In genomic region chr12:76545786-76546370, GRCm38 (mm10) we compare ENCODE assay signal across 10 mouse cellular contexts. TPM values are rescaled to one million over a fixed set of nuclear protein-coding genes. Genes with fewer than 3 reads are reported as not detected.
DNase-seq lines count a peak whose midpoint lies in the region; ATAC-seq and TF ChIP-seq lines count a peak whose summit lies in the region.
"Had no signal": no experiment of that assay in that cellular context is flagged by ENCODE, and none has a peak within 500 bp of the region (broad histone marks: within the 10 kb centered on the region; RNA-seq: fewer than 3 reads in every experiment).

No protein-coding gene starts in this region.

- ATAC-seq in hindbrain, embryonic 14.5 days (ENCODE audit: low FRiP score): no peak
- no peak for ATAC-seq in hindbrain, embryonic 13.5 days (ENCODE audit: low FRiP score)
- ATAC-seq in intestine, embryonic 16.5 days: no peak
- ATAC-seq in stomach, postnatal 0 days (ENCODE audit: low FRiP score, low TSS enrichment): no peak

- intact Hi-C loops in gastrocnemius, postnatal 14 days (cut with DNase I; ENCODE audit: low total_unique reads): no loop called here

- peaks cover 25% of the 10 kb centered on the region for H3K27me3 ChIP-seq in hindbrain, embryonic 14.5 days (ENCODE audit: control insufficient read depth, insufficient read depth, low read length)
- peaks cover 41% of the 10 kb centered on the region for H3K27me3 ChIP-seq in hindbrain, embryonic 13.5 days
- H3K27me3 ChIP-seq in intestine, embryonic 16.5 days (replicated peaks; ENCODE audit: control insufficient read depth, insufficient read depth, low read length): no peaks in the 10 kb centered on the region
- no peaks in the 10 kb centered on the region for H3K27me3 ChIP-seq in stomach, postnatal 0 days (ENCODE audit: control insufficient read depth, insufficient read depth, low read length)

- WGBS in hindbrain, embryonic 14.5 days: 58% methylated on average over 15 of the region's 15 CpGs
- whole genome bisulfite sequencing in hindbrain, embryonic 13.5 days: 56% methylated on average over 15 of the region's 15 CpGs
- WGBS in intestine, embryonic 16.5 days: 47% methylated on average over 15 of the region's 15 CpGs
- 52% methylated on average over 15 of the region's 15 CpGs for WGBS in stomach, postnatal 0 days

- H3K4me3 ChIP-seq in hindbrain, embryonic 14.5 days (replicated peaks; ENCODE audit: low read length): no peak overlapping the region
- no peak overlapping the region for H3K4me3 ChIP-seq in hindbrain, embryonic 13.5 days
- peak overlapping the region; percentile 28; the same call in 1 of the 2 replicates for H3K4me3 ChIP-seq in intestine, embryonic 16.5 days (ENCODE audit: low read length)
- no peak overlapping the region for H3K4me3 ChIP-seq in stomach, postnatal 0 days (ENCODE audit: low read depth, low read length)

- H3K27ac ChIP-seq in hindbrain, embryonic 14.5 days: no peak overlapping the region
- no peak overlapping the region for H3K27ac ChIP-seq in hindbrain, embryonic 13.5 days
- peak overlapping the region; percentile 75 for H3K27ac ChIP-seq in intestine, embryonic 16.5 days (ENCODE audit: low read length)
- H3K27ac ChIP-seq in stomach, postnatal 0 days (replicated peaks): peak overlapping the region; percentile 87

- DNase-seq in hindbrain, embryonic 14.5 days (ENCODE audit: low spot score): no peak
- peak; percentile 32 to 61 for DNase-seq in right cerebral cortex, adult 2 months (ENCODE audit: low spot score in 2 of 2)
- no peak for DNase-seq in right cerebral cortex, postnatal 14 days
- no peak for DNase-seq in stomach, postnatal 0 days (ENCODE audit: low spot score)
- DNase-seq in gastrocnemius, postnatal 14 days: no peak
- DNase-seq in thymus, postnatal 10 days (ENCODE audit: low spot score in 2 of 2): no peak
- DNase-seq: kidney, postnatal 4 days; thymus, postnatal 36 days had no signal

- H3K4me1 ChIP-seq in hindbrain, embryonic 14.5 days (replicated peaks; ENCODE audit: control insufficient read depth, insufficient read depth, low read length): peaks cover 16% of the 10 kb centered on the region; the same call in 1 of the 2 replicates
- peaks cover 21% of the 10 kb centered on the region for H3K4me1 ChIP-seq in hindbrain, embryonic 13.5 days (replicated peaks)
- H3K4me1 ChIP-seq in intestine, embryonic 16.5 days (ENCODE audit: control insufficient read depth, insufficient read depth, low read length): peaks cover 58% of the 10 kb centered on the region
- H3K4me1 ChIP-seq in stomach, postnatal 0 days (replicated peaks; ENCODE audit: control insufficient read depth, insufficient read depth): peaks cover 24% of the 10 kb centered on the region

- TF ChIP-seq EP300 in stomach, postnatal 0 days (optimal IDR thresholded peaks at IDR 0.05): no peak

- no peak overlapping the region for H3K9ac ChIP-seq in hindbrain, embryonic 14.5 days
- H3K9ac ChIP-seq in hindbrain, embryonic 13.5 days: no peak overlapping the region
- H3K9ac ChIP-seq in intestine, embryonic 16.5 days (ENCODE audit: low read depth, low read length): peak overlapping the region; percentile 66
- H3K9ac ChIP-seq in stomach, postnatal 0 days (ENCODE audit: low read length): peak overlapping the region; percentile 55; the same call in 1 of the 2 replicates

- peak overlapping the region; percentile 43 for H3K4me2 ChIP-seq in hindbrain, embryonic 14.5 days (replicated peaks)
- H3K4me2 ChIP-seq in hindbrain, embryonic 13.5 days: no peak overlapping the region; the same call in 1 of the 2 replicates
- H3K4me2 ChIP-seq in intestine, embryonic 16.5 days (ENCODE audit: low read depth, low read length): peak overlapping the region; percentile 53
- peak overlapping the region; percentile 49 for H3K4me2 ChIP-seq in stomach, postnatal 0 days (replicated peaks; ENCODE audit: low read depth)

- no peaks in the 10 kb centered on the region for H3K36me3 ChIP-seq in hindbrain, embryonic 14.5 days (replicated peaks; ENCODE audit: control insufficient read depth, insufficient read depth)
- no peaks in the 10 kb centered on the region for H3K36me3 ChIP-seq in hindbrain, embryonic 13.5 days
- H3K36me3 ChIP-seq in intestine, embryonic 16.5 days (ENCODE audit: control insufficient read depth, insufficient read depth, low read length): no peaks in the 10 kb centered on the region
- H3K36me3 ChIP-seq in stomach, postnatal 0 days (ENCODE audit: control insufficient read depth, insufficient read depth, low read length): no peaks in the 10 kb centered on the region

- no peak for TF ChIP-seq CTCF in stomach, postnatal 0 days (IDR thresholded peaks at IDR 0.05; ENCODE audit: low read depth)

- no peaks in the 10 kb centered on the region for H3K9me3 ChIP-seq in hindbrain, embryonic 14.5 days (ENCODE audit: control insufficient read depth, low read length)
- no peaks in the 10 kb centered on the region for H3K9me3 ChIP-seq in hindbrain, embryonic 13.5 days
- no peaks in the 10 kb centered on the region for H3K9me3 ChIP-seq in intestine, embryonic 16.5 days (ENCODE audit: control insufficient read depth, low read length)
- no peaks in the 10 kb centered on the region for H3K9me3 ChIP-seq in stomach, postnatal 0 days (ENCODE audit: control insufficient read depth, low read length)

RNA-seq across cellular contexts. Expression of gene Plekhg3, which starts 15.2 kb away (rescaled TPM):
- polyA plus RNA-seq in hindbrain, embryonic 14.5 days (2014; fragmentation: Nextera tagmentation; extraction: Ambion mirVana): 1.3 and 1.6 TPM in 2 replicates
- 1.6 and 2.1 TPM in 2 replicates for polyA plus RNA-seq in hindbrain, embryonic 13.5 days (2015; fragmentation: Nextera tagmentation; extraction: Ambion mirVana)
- polyA plus RNA-seq in intestine, embryonic 16.5 days (2015; fragmentation: Nextera tagmentation; extraction: Ambion mirVana): 8.8 and 9.3 TPM in 2 replicates
- 5.7 and 6.4 TPM in 2 replicates for polyA plus RNA-seq in stomach, postnatal 0 days (2015; fragmentation: Nextera tagmentation; extraction: Ambion mirVana)
- total RNA-seq in gastrocnemius, postnatal 14 days (2021): 10 to 100 TPM; 10.3 to 11.7 TPM

Comparison
In these comparisons a context has a peak if more than half of its experiments do, and no peak if none do; other contexts are left out.
1. DNase-seq: peak in right cerebral cortex, adult 2 months (2 of 2); none in hindbrain, embryonic 14.5 days (single experiment), right cerebral cortex, postnatal 14 days (single experiment), stomach, postnatal 0 days (single experiment), gastrocnemius, postnatal 14 days (single experiment) and thymus, postnatal 10 days (0 of 2).
2. H3K27ac ChIP-seq: peak in intestine, embryonic 16.5 days (single experiment) and stomach, postnatal 0 days (single experiment); none in hindbrain, embryonic 14.5 days (single experiment) and hindbrain, embryonic 13.5 days (single experiment).
3. H3K9ac ChIP-seq: peak in intestine, embryonic 16.5 days (single experiment) and stomach, postnatal 0 days (single experiment); none in hindbrain, embryonic 14.5 days (single experiment) and hindbrain, embryonic 13.5 days (single experiment).